Mouse (Mus musculus) R1 (cell line): ENCODE measurements at regions not wholly inside any gene's neighbourhood (a gene's known extent, or its start where the extent isn't known, plus 50 kb on each side); places are given as distances from the start of the nearest gene placed in this dataset.

Experiments
- DNase-seq: peaks from one replicate; pipeline ENCODE4 v3.0.0-alpha.2; 2018; ENCODE audit warnings: low read depth, low spot score

DNA sequence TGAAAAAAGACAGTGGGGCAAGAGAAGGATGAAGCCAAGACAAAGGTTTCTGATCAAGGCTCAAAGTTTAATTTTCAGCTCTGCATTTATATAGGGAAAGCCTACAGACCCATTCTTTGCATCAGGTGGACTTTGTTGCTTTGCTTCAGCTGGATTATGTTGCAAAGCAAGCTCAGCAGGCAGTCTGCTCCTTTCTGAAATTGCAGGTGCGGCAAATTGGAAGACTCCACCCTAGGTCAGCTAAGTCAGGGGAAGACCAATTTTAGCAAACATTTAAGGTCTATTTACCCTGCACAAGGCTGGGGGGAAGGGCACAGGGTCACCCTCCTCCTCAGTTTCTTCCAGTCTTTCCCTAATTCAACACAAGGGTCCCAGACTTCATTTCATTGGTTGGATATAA is 502.3 kb downstream of the Sh2d4b start:
- DNase-seq: peak; percentile 66

DNA sequence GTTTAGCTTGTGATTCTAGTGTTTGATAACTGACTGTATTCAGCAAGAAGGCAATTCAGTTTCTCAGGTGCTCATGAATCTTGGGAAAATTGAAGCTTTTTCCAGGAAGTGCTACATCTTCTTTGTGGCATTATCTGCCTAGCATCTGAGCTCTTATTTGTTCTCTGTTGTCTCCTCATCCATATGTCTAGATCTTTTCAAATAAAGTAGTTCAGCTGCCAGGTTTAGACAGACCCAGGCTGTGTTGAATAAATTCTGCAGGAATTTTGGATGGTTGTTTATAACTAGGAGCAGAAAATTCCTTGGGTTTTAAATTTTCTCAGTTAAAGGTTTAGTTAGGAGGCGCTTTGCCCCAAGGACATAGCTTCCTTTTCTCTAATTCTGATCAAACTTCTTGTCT is 511.5 kb downstream of the Sh2d4b start:
- DNase-seq: no peak

DNA sequence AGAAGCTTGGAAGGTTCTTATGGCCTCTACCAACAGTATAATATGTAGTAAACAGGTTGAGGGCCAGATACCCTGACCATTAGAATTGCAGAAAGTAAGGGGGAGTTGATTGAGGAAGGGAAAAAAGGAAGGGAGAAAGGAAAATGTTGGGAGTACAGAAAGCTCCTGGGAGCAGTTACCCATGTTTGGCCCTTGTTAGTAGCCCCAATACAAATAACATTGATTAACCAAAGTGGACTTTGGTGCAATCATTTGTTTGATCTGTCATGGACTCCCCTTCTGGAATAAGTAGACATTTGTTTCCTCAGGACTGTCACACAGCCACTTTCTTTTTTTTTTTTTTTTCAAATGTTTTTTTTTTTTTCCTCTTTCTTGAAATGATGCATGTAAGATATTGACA is 513.4 kb downstream of the Sh2d4b start:
- no peak for DNase-seq

DNA sequence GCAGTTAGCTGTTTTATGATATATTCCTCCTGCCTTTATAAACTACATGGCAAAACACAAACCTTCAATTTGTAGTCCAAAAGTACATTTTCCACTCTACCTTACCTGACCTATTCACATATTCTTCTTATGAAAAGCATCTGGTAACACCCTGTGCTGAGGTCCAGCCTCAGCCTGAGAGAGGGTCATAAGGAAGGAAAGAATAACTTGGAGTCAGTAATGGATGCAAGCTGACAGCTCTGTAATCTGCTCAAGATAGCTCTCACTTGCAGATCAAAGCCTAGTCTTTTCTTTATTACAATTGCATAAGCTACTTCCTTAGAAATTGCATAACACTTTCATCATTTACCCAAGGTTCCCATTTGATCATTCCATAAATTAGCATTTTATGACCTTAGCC is 528.7 kb downstream of the Sh2d4b start:
- DNase-seq: no peak

DNA sequence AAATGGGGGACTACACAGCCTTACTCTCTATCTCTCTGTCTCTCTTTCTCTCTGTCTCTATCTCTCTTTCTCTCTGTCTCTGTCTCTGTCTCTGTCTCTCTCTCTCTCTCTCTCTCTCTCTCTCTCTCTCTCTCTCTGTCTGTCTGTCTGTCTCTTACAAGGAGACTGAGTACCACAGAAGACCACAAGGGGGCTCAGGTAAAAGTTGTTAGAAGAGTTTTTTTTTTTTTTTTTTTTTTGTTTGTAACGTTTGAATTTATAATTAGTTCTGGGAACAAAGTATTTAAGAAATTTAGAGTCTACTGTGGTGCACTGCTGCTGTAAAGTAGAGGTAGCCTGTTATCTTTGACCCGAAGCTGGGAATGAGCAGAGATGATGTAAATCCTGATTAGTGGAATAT is 530.2 kb downstream of the Sh2d4b start:
- DNase-seq: peak; percentile 34
